8 mouse cellular contexts compared by ENCODE assay signal in the genomic region with DNA sequence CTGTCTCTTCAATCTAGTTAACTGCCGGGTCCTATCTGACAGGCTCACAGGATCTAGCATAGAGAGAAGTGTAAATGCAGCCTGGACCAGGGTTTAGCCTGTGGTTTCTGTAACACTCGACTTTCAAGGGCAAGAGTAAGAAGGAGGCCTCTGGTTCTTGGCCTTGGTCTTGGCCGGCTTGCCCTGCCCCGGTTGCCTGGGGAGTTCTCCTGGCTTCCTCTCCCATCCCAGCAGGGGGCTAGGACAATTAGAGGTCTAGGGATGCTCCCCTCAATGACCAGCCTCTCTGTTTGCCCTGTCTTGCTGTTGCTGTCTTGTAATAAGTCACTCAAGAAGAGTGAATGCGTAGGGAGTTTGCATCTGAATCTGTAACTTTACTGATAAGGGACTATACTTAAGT. TPM values are rescaled to one million over a fixed set of nuclear protein-coding genes. Genes with fewer than 3 reads are reported as not detected.
DNase-seq lines count a peak whose midpoint lies in the region; ATAC-seq and TF ChIP-seq lines count a peak whose summit lies in the region.

No protein-coding gene starts in this region.

- no peaks in the 10 kb centered on the region for H3K27me3 ChIP-seq in lung, embryonic 16.5 days (ENCODE audit: control insufficient read depth, insufficient read depth, low read depth, low read length)
- no peaks in the 10 kb centered on the region for H3K27me3 ChIP-seq in embryonic facial prominence, embryonic 14.5 days (replicated peaks; ENCODE audit: control insufficient read depth, insufficient read depth, low read length)
- no peaks in the 10 kb centered on the region for H3K27me3 ChIP-seq in hindbrain, embryonic 14.5 days (ENCODE audit: control insufficient read depth, insufficient read depth, low read length)
- no peaks in the 10 kb centered on the region for H3K27me3 ChIP-seq in midbrain, postnatal 0 days (ENCODE audit: insufficient read depth, low read length)

- 38% methylated on average over 5 of the region's 5 CpGs for WGBS in lung, embryonic 16.5 days
- WGBS in embryonic facial prominence, embryonic 14.5 days: 31% methylated on average over 5 of the region's 5 CpGs
- WGBS in hindbrain, embryonic 14.5 days: 41% methylated on average over 5 of the region's 5 CpGs
- 36% methylated on average over 5 of the region's 5 CpGs for whole genome bisulfite sequencing in midbrain, postnatal 0 days

- TF ChIP-seq CTCF in midbrain, postnatal 0 days (IDR thresholded peaks at IDR 0.05): no peak

- H3K4me2 ChIP-seq in lung, embryonic 16.5 days (ENCODE audit: low read depth, low read length): peak overlapping the region; percentile 93
- peak overlapping the region; percentile 75 for H3K4me2 ChIP-seq in embryonic facial prominence, embryonic 14.5 days (ENCODE audit: low read depth, low read length)
- peak overlapping the region; percentile 68 for H3K4me2 ChIP-seq in hindbrain, embryonic 14.5 days (replicated peaks)
- H3K4me2 ChIP-seq in midbrain, postnatal 0 days (ENCODE audit: low read depth, low read length, poor library complexity, severe bottlenecking): peak overlapping the region; percentile 86

- H3K9ac ChIP-seq in lung, embryonic 16.5 days (ENCODE audit: low read length): peak overlapping the region; percentile 85; the same call in 1 of the 2 replicates
- peak overlapping the region; percentile 86 for H3K9ac ChIP-seq in embryonic facial prominence, embryonic 14.5 days (ENCODE audit: low read depth, low read length)
- H3K9ac ChIP-seq in hindbrain, embryonic 14.5 days: peak overlapping the region; percentile 76
- no peak overlapping the region for H3K9ac ChIP-seq in midbrain, postnatal 0 days (replicated peaks; ENCODE audit: low read length, poor library complexity, severe bottlenecking)

- no peak overlapping the region for H3K27ac ChIP-seq in lung, embryonic 16.5 days (ENCODE audit: low read length)
- no peak overlapping the region for H3K27ac ChIP-seq in embryonic facial prominence, embryonic 14.5 days (replicated peaks; ENCODE audit: low read depth, low read length)
- H3K27ac ChIP-seq in hindbrain, embryonic 14.5 days: no peak overlapping the region
- no peak overlapping the region for H3K27ac ChIP-seq in midbrain, postnatal 0 days (ENCODE audit: low read depth, low read length)

- H3K4me1 ChIP-seq in lung, embryonic 16.5 days (replicated peaks; ENCODE audit: control insufficient read depth, insufficient read depth, low read length): peaks cover 10% of the 10 kb centered on the region; the same call in 1 of the 2 replicates
- H3K4me1 ChIP-seq in embryonic facial prominence, embryonic 14.5 days (ENCODE audit: control insufficient read depth, insufficient read depth, low read length): peaks cover 10% of the 10 kb centered on the region
- H3K4me1 ChIP-seq in hindbrain, embryonic 14.5 days (replicated peaks; ENCODE audit: control insufficient read depth, insufficient read depth, low read length): peaks cover 23% of the 10 kb centered on the region
- peaks cover 22% of the 10 kb centered on the region; the same call in 1 of the 2 replicates for H3K4me1 ChIP-seq in midbrain, postnatal 0 days (ENCODE audit: insufficient read depth, low read length)

- no peak for DNase-seq in lung, postnatal 14 days
- DNase-seq in embryonic facial prominence, embryonic 14.5 days (ENCODE audit: low spot score): no peak
- no peak for DNase-seq in hindbrain, embryonic 14.5 days (ENCODE audit: low spot score)
- no peak for DNase-seq in midbrain, postnatal 0 days (ENCODE audit: low spot score)
- DNase-seq in layer of hippocampus, adult 9-10 months (ENCODE audit: low spot score): no peak
- DNase-seq in right cerebral cortex, adult 18-20 months: no peak

- no peaks in the 10 kb centered on the region for H3K9me3 ChIP-seq in lung, embryonic 16.5 days (ENCODE audit: control insufficient read depth, low read length)
- H3K9me3 ChIP-seq in embryonic facial prominence, embryonic 14.5 days (ENCODE audit: control insufficient read depth, low read length): no peaks in the 10 kb centered on the region
- H3K9me3 ChIP-seq in hindbrain, embryonic 14.5 days (ENCODE audit: control insufficient read depth, low read length): no peaks in the 10 kb centered on the region
- no peaks in the 10 kb centered on the region for H3K9me3 ChIP-seq in midbrain, postnatal 0 days (ENCODE audit: low read length)

- H3K36me3 ChIP-seq in lung, embryonic 16.5 days (ENCODE audit: control insufficient read depth, insufficient read depth, low read length): no peaks in the 10 kb centered on the region
- peaks cover 27% of the 10 kb centered on the region; the same call in 1 of the 2 replicates for H3K36me3 ChIP-seq in embryonic facial prominence, embryonic 14.5 days (ENCODE audit: control insufficient read depth, insufficient read depth, low read length)
- peaks cover 10% of the 10 kb centered on the region; the same call in 1 of the 2 replicates for H3K36me3 ChIP-seq in hindbrain, embryonic 14.5 days (replicated peaks; ENCODE audit: control insufficient read depth, insufficient read depth)
- H3K36me3 ChIP-seq in midbrain, postnatal 0 days (ENCODE audit: insufficient read depth, low read length): 0 out of 2 replicates have a peak, but pooled peaks cover 5% of the 10 kb centered on the region

- peak overlapping the region; percentile 76 for H3K4me3 ChIP-seq in lung, embryonic 16.5 days (ENCODE audit: low read length)
- peak overlapping the region; percentile 78 for H3K4me3 ChIP-seq in embryonic facial prominence, embryonic 14.5 days (ENCODE audit: low read depth, low read length)
- H3K4me3 ChIP-seq in hindbrain, embryonic 14.5 days (replicated peaks; ENCODE audit: low read length): peak overlapping the region; percentile 64
- H3K4me3 ChIP-seq in midbrain, postnatal 0 days (ENCODE audit: low read depth, low read length): peak overlapping the region; percentile 73; the same call in 1 of the 2 replicates

- ATAC-seq in lung, embryonic 16.5 days (ENCODE audit: low read depth): no peak
- no peak for ATAC-seq in embryonic facial prominence, embryonic 14.5 days (ENCODE audit: low read depth)
- no peak for ATAC-seq in hindbrain, embryonic 14.5 days (ENCODE audit: low FRiP score)
- ATAC-seq in midbrain, postnatal 0 days (ENCODE audit: low FRiP score): no peak
- ATAC-seq in granulocyte monocyte progenitor cell, adult 5-6 weeks (replicated peaks; ENCODE audit: poor library complexity, severe bottlenecking): no peak

RNA-seq across cellular contexts. Expression of gene Slc41a1, which starts 2.0 kb away (rescaled TPM):
- polyA plus RNA-seq in lung, embryonic 16.5 days (2015; fragmentation: Nextera tagmentation; extraction: Ambion mirVana): 12.6 and 13.7 TPM in 2 replicates
- polyA plus RNA-seq in embryonic facial prominence, embryonic 14.5 days (2014; fragmentation: Nextera tagmentation; extraction: Ambion mirVana): 18.0 and 19.5 TPM in 2 replicates
- polyA plus RNA-seq in hindbrain, embryonic 14.5 days (2014; fragmentation: Nextera tagmentation; extraction: Ambion mirVana): 14.3 and 17.3 TPM in 2 replicates
- 39.6 and 45.5 TPM in 2 replicates for total RNA-seq in midbrain, postnatal 0 days (2014; rRNA removed)
- 21.0 and 22.1 TPM in 2 replicates for polyA plus RNA-seq in midbrain, postnatal 0 days (2015; fragmentation: Nextera tagmentation; extraction: Ambion mirVana)
- 8.0 and 11.0 TPM in 2 replicates for total RNA-seq in granulocyte monocyte progenitor cell, adult 5-6 weeks (2014; fragmentation: Nextera tagmentation)
- total RNA-seq in granulocyte monocyte progenitor cell, adult 5-6 weeks (2017): 3.1 and 7.4 TPM in 2 replicates

RNA-seq across cellular contexts. Expression of gene Pm20d1, which starts 32.1 kb away (rescaled TPM):
- polyA plus RNA-seq in lung, embryonic 16.5 days (2015; fragmentation: Nextera tagmentation; extraction: Ambion mirVana): 0.68 and 0.70 TPM in 2 replicates
- polyA plus RNA-seq in embryonic facial prominence, embryonic 14.5 days (2014; fragmentation: Nextera tagmentation; extraction: Ambion mirVana): 0.38 and 0.48 TPM in 2 replicates
- polyA plus RNA-seq in hindbrain, embryonic 14.5 days (2014; fragmentation: Nextera tagmentation; extraction: Ambion mirVana): 0.50 and 0.71 TPM in 2 replicates
- total RNA-seq in midbrain, postnatal 0 days (2014; rRNA removed): 0.05 TPM in 2 replicates
- 0.29 and 0.38 TPM in 2 replicates for polyA plus RNA-seq in midbrain, postnatal 0 days (2015; fragmentation: Nextera tagmentation; extraction: Ambion mirVana)
- 0.13 and 0.77 TPM in 2 replicates for total RNA-seq in granulocyte monocyte progenitor cell, adult 5-6 weeks (2014; fragmentation: Nextera tagmentation)
- 0.05 and 0.13 TPM in 2 replicates for total RNA-seq in granulocyte monocyte progenitor cell, adult 5-6 weeks (2017)

RNA-seq across cellular contexts. Expression of gene Rab29, which starts 37.7 kb away (rescaled TPM):
- 24.0 and 25.8 TPM in 2 replicates for polyA plus RNA-seq in lung, embryonic 16.5 days (2015; fragmentation: Nextera tagmentation; extraction: Ambion mirVana)
- polyA plus RNA-seq in embryonic facial prominence, embryonic 14.5 days (2014; fragmentation: Nextera tagmentation; extraction: Ambion mirVana): 24.1 and 24.4 TPM in 2 replicates
- 6.9 and 7.0 TPM in 2 replicates for polyA plus RNA-seq in hindbrain, embryonic 14.5 days (2014; fragmentation: Nextera tagmentation; extraction: Ambion mirVana)
- 4.9 and 7.8 TPM in 2 replicates for total RNA-seq in midbrain, postnatal 0 days (2014; rRNA removed)
- polyA plus RNA-seq in midbrain, postnatal 0 days (2015; fragmentation: Nextera tagmentation; extraction: Ambion mirVana): 6.6 and 7.9 TPM in 2 replicates
- total RNA-seq in granulocyte monocyte progenitor cell, adult 5-6 weeks (2014; fragmentation: Nextera tagmentation): 20.2 and 22.2 TPM in 2 replicates
- total RNA-seq in granulocyte monocyte progenitor cell, adult 5-6 weeks (2017): 22.9 and 26.2 TPM in 2 replicates
